Mouse (Mus musculus) ovary, postnatal 36 days (tissue): ENCODE data around the gene Ccdc83.

ENCODE experiments used
- DNase-seq: peaks from one replicate; pipeline ENCODE4 v3.0.0; 2022; ENCODE audit warnings: low spot score, mixed read lengths

Gene Ccdc83

DNA sequence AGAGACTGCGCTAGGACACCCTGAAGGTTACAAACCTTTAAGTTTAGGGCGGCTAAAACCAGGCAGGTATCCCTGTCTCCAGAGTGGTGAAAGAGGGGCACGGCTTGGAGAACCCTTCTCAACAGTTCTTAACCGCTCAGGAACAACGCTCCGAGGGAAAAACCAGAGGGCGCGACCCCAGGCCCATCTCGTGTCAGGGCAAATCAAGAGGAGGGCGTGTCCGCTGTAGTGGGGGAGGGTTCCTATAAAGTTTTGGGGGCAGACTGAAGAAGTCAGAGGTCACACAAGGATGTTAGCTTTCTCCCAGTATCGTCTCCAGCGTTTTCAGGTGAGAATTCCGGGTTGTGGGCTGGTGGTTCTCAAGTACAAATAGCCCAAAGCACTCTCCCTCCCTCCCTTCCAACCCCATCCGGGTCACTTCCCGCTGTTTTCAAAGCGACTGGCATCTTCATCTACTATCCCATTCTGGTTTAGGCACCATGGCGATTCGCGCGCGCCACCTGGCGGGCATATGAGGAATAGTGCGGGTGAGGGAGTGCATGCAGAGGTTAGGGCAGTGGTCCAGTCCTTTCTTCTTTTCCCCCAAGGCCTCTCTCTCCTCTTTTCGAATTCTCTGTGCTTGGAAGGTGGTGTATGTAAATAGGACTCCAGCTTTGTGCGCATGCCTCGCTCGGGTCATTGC is at the start of gene Ccdc83:
Gene Ccdc83, minus strand, starts transcription at position 489 of the 682 bp plus-strand sequence.
- DNase-seq: peak; percentile 74

DNA sequence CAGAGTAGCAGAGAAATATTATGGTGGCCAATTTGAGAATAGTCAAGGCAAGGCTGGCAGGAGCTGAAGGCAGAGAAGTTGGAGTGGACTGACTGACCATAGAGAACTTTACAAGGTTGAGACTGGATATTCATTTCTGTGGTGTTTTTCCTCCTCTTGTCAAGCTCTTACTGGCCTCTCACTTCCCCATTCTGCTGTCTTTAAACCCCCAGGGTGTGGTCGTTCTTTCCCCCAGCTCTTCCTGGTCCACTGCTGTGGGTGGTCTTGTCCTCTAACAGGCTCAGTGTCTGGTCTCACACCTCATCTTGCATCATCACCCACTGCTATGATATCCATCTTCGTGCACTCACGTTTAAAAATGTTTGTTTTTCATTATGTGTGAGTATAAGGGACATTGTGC is 47.8 kb upstream of the Ccdc83 start:
- DNase-seq: no peak

DNA sequence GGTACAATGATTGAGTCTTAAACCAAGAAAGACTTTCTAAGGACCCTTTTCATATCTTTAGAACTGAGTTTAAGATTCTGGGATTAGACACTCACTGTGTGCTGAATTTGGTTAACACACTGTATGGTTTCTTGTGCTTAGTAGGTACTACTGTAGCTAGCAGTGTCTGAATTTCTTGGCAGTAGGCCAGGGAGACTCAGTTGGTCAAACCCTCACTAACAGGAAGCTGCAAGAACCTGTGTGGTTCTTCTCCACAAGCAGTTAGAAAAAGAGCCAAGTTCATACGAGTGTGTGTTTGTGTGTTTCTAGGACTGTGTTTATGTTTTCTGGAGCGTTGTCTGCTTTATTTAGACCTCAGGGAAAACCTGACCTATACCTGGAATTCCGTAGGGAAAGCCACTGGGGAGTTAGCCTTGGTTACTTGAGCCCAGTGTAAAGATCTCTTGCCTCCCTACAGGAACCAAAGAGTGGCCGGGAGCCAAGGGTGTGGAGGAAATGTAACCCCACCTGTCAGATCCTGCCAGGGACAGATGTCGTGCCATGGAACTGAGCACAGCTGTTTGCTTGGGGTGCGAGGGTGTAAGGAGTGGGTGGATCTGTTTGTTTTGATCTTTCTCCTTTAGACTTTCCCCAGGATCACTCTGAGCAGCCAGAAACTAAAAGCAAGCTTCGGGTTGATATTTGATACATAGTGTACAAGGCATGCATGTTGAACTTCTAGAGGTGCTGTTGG is 46.7 kb upstream of the Ccdc83 start:
- no peak for DNase-seq

DNA sequence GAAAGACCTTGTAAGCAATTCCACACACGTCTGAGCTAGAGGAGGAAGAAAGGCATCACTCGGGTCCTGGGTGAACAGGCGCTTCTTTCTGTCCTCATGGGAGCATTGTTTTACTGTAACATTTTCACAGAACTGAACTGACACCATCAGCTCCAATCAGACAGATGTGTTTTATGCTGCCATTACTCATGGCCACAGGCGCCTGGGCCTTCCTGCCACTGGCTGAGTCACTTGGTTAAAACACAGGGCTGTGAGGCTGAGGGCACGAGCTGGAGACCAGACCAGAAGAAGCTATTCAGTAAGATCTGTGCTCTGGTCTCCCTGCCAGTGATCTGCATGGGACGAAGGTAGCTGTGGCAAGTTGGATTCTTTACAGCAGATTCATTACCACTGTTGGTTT is 42.4 kb upstream of the Ccdc83 start:
- no peak for DNase-seq

DNA sequence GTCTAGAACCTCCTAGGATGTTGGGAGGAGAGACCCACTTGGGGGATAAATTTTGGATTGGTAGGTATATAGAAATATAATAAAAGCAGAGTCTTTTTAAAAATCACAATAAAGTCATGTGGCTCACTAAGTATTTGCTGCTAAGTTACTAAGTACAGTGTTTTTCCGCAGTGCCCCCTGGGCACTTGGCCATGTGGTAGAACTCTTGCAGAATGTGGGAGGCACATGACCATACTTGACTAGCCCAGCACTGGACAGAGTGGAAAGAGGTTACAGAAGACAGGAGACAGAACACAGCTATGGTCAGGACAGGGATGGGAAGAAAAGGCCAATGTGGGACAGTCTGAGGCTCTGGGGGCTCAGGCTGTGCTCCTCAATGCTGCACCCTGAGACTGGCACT is 41.4 kb upstream of the Ccdc83 start:
- no peak for DNase-seq

DNA sequence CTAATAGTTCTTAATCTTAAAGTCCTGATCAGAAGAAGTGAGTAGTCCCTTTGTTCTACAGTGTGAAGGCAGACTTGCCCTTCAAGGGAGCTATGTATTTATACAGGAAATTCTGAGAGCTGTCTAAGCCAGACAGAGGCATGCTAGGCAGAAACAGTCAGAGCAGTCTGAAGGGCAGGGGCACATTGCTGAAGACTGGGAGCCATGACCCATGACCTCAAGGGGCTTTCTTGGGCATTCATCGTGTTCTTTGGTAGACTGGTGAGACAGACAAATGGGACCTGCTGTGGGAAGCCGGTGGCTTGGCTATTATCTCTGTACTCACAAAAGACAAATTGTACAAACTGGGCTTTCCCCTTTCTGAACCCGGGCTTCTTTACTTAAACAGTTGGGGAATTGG is 40.5 kb upstream of the Ccdc83 start:
- no peak for DNase-seq

DNA sequence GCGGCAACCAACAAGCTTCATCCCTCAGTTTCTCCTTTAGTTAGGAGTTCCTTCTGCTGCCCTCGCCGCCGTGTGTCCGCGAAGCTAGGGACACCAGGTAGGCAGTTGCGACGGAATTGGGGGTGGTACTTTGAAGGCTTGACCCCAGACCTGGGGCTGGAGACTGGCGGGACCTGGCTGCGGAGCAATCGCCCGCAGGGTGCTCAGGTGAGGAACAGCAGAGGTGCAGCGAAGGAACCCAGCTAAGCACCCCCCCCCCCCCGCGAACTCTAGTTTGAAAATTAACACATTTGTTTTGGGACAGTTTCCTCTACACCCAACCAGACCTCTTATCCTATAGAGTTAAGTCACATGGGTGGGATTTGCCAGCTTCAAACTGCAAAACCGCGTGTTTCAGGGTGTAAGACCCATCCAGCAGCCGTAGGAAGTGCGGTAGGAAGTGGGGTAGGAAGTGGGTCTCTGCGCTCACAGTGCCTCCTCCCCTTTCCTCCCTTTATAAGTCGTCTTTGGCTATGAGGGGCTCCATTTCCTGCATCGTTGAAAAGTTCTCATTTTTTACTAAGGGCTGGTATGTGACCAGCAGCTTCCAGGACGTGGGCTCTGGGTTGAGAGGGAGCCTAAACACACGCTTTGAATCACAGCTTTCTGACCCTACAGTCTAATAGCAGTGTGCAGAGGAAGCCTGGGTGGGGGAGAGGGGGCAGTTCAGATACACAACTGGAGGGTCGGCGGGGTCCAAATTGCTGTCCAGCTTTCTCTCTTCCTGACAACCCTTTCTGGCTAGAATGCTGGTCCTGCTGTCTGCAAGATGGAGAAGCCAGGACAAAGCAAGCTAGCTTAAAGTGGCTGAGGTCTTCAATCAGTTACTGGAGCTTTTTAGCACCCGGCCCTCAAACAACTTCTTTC is 37.3 kb upstream of the Ccdc83 start:
- DNase-seq: no peak

DNA sequence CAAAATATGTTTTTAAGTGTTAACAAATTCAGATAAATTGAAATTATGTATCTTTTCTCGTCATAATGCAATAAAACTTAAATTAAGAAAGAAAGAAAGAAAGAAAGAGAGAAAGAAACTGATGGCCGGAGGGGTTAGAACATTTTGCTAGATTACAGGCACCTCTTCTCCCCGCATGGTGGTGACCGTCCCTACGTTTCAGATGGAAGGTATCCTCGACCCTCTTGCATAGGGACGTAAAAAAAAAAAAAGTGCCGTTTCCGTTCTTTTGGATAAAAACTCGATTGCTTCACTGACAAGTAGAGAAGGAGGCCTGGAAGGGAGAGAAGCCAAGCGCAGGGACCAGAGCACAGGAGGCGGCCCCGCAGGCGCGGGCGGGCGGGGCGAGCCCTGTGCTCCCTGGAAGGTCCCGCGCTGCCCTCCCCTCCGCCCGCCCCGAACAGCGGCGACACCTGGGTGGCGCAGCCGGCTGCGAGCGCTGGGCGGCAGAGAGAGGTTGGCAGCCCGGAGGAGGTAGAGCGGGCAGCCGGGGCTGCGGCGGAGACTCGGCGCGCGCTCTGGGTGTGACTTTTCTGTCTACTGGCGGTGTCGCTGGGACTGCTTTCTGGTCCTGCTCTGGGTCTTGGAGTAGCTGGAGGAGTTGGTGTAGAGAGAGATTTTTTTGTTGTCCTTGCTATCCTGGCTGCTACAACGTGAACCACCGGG is 36.5 kb upstream of the Ccdc83 start, which contains the start of gene Sytl2:
Gene Sytl2, plus strand, starts transcription at position 311 of the 705 bp plus-strand sequence.
- DNase-seq: peak; percentile 71

DNA sequence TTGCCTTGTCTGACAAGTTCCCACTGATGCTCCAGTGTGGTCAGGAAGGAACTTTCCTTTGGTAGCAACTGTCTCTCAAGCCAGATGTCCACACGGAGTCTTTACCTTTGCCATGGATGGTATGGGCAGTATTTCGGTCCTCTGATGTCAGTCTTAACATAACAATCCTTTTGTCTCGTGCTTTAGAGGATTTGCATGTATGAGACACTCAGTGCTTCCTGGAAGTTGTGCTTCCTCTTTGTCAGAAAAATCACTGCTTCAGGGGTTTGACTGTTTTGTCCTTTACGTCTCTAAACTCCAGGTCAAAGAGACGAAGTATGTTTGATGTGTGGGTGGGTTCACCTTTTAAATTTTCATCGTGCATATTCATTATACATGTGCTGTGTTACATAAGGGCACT is 26.3 kb upstream of the Ccdc83 start:
- no peak for DNase-seq

DNA sequence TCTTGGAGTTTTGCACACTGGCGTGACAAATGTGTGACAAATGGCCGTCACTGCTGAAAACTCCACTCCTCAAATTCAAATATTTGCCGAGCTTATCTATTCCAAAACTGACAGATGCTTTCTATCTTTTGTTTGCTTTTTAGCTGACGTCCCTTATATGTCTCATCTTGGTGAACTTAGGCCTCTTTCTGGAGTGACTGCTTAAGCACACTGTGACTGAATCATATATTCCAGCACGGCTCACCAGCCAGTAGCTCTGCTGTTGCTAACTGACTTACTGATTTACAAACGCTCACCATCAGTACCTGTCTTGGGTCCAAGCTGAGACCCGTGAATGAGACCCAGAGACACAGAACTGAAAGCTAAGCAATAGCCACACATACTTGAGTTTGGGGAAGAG is 19.2 kb upstream of the Ccdc83 start:
- DNase-seq: no peak

DNA sequence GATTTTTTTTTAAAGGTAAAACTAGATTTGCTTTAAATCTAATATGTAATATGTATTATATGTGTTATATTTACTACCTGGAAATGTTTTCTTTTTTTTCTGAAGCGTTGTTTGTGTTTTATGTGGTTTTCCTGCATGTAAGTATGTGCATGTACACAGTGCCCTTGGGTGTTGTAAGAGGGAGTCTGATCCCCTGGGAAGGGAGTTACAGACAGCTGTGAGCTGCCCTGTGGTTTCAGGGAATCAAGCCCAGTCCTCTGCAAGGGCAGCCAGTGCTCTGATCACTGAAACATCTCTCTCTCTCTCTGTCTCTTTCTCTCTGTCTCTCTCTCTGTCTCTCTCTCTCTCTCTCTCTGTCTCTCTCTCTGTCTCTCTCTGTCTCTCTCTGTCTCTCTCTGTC is 17.2 kb upstream of the Ccdc83 start:
- no peak for DNase-seq

DNA sequence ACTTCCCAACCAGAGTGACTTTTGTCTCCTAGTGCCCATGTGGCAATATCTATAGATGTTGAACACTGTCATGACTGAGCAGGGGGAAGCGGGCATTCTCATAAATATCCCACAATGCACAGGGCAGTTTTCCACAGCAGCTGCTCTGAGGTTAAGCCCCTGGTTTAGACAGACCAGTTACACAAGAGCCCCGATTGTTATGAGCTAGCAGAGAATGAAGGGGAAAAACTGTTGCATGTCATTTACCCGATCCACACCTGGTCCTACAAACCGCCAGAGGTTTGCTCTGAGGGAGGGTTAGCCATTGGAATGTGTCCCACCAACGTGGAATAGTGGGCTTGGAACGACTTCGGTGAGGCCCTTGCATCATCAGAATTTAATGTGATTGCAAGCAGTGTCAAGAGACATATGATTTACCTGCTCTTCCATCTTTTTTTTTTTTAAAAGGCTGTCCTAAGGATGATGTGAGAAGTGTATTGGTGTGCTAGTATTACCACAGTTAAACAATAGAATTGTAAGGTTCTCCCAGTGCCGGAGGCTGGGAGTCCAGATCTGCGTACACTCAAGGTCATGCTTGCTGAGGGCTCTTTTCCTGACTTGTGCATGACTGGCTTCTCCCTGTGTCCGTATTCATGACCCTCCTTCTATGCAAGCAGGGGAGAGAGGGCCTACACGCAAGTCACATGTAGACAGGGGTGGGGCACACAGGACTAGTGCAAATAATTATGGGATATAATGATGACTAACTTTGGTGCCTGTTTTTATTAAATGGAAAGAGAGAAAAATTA is 16.4 kb upstream of the Ccdc83 start:
- DNase-seq: no peak

DNA sequence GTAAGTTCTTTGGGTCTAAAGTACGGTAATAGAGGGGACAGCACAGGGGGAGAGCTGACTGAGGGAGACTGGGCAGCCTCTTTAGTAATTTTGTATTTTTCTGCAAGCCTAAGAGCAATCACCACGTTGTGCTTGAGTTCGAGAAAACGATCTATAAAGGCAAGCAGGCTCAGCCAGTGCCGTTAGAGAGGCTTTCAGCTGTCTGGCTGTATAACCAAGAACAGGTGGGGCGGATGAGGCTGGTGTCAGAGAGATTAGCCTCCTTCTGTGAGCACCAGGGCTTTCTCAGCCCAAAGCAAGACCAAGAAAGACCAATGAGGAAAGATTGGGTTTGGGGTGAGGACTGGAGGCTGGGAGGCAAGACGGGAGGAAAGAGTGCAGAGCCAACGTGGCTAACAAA is 15.3 kb upstream of the Ccdc83 start:
- DNase-seq: no peak

DNA sequence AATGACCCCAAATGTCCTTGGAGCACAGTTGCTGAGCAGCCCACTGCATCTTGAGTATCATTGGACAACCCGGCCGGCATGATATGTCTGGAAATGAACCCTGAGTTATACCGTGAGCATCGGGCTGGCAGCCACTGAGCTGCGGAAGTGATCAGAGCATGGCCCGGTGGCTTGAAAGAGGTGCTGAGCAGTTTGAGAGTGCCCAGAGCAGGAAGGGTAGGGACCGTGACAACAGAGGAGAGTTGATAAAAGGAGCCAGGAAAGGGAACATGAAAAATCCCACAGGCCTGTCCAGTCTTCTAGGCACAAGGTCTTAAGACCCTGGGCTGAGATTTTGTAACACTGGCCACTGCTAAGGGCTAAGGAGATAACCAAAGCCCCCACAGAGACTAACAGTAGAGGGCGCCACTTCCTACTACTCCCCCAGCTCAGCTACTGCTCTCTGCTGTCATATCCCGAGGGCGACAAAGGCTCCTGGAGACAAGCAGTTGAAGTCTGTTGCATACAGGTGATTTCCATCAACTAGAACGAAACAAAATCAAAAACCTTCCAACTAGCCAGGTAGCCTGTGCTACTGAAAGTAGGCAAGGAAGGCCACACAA is 14.8 kb upstream of the Ccdc83 start:
- peak; percentile 21 for DNase-seq

DNA sequence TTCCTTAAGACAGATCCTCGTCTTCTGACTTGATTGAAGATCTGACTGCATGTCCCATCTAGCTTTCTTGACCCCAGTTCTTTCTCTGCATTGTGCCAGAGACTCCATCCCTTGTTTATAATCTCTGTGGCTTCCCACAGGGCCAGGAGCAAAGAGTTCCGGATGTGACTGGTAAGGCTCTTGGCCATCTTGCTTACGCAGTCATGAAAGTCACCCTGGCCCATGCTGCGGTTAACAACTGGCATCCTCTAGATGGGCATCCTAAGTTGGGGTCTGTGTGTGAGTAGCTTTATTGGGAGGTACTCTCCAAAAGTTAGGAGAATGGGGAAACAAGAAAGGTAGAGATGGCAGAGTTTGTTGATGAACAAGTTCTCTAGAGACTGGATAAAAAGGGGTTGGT is 13.6 kb upstream of the Ccdc83 start:
- no peak for DNase-seq

DNA sequence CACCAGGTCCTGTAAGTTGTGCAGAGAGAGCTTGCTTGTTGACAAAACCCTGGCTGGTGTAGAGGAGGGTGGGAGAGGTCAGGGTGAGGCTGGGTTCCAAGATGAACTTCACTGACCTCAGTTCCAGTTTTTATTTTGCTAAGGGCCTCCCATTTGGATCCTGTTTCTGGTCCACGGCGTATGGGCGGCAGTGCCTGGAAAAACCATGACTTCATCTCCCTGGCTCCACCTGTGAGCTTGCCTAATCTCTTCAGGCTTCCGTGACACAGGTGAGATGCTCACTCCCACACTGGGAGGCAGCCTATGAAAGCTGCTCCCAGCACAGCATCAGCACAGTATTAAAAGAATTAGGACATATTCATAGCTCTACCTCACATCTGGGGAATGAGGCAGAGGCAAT is 12.2 kb upstream of the Ccdc83 start:
- DNase-seq: no peak

DNA sequence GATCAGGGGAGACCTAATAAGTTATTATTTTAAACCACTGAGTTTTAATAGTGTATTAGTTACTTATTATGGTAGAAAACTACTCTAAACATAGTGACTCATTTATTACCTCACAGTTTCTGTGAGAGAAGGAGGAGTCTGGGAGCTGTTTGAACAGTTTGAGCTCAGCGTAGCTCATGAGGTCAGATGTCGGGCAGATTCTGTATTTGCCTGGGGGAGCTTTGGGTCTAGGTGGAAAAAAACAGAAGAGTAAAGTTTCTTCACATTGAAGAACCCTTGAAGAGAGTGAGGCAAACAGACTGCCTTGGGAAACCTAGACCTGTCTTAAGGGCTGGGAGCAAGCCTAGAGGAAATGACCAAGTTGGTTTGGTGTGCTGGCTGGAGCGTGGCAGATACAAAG is 11.7 kb upstream of the Ccdc83 start:
- no peak for DNase-seq

DNA sequence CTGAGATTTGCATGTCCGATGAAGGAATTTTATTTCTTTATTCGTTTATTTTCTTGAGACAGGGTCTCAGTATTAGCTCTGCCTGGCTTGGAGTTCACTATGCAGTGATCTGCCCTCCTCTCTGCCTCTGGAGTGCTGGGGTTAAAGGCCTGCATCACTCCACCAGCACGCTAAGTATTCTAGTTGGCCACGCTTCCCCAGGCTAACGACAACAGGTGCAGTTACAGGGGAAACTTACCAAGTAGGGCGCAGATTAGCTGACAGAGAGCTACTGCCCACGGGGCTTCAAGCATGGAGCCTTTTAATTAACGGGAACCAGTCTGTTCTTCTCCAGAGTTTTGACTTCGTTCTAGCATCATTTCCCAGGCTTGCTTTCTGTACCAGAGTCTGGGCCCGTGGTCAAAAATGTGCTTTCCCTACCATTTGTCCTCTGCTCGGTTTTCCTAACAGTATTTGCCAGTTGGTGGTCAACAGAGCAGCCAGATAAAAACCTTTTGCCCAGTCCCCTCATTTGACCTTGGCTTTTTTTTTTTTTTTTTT is 9.1 kb upstream of the Ccdc83 start:
- no peak for DNase-seq

DNA sequence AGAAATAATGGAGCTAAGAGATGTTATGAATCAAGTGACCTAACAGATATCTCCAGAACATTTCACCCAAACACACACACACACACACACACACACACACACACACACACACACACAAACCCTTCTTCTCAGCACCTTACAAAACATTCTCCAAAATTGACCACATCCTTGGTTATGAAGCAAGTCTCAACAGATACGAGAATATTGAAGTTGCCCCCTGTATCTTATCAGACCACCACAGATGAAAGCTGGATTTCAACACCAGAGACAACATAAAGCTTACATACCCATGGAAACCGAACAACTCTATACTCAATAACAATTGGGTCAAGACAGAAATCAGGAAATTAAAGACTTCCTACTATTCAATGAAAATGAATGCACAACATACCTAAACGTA is 4.6 kb upstream of the Ccdc83 start:
- DNase-seq: no peak

DNA sequence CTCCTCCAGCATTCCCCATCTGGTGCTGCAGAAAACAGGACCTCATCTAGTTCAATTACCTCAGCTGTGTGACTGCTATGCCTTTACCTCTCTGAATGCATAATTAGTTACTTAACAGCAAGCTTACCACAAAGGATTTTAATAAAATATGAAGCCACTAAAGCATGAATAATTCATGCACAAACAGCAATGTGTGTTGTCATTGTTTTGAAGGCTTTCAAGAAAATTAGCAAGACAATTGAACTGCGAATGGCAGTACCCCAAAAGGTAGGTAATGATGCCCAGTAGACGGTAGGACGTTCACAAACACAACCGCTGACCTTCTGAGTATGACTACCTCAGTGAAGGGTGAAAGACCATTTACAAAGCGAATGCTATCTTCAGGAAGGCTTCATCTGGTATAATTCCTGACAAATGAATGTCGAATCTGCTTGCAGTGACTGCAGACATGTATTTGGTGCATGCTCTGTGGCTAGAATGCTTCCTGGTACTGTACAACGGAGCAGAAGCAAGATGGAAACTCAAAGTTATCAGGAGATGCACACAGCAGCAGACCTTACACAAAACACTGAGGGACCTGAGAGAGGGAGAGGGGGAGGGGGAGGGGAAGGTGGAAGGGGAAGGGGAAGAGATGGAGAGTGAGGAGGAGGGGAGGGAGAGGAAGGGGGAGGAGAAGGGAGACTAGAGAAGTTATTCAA is 3.5 kb downstream of the Ccdc83 start:
- DNase-seq: no peak
